Mouse (Mus musculus) heart, embryonic 16.5 days (tissue): ENCODE measurements at regions not wholly inside any gene's neighbourhood (a gene's known extent, or its start where the extent isn't known, plus 50 kb on each side); places are given as distances from the start of the nearest gene placed in this dataset.

Source experiments
- ATAC-seq: fragments of 200-750 bp; cut with Nextera tagmentation; replicated peaks from 2 replicates; pipeline ENCODE4 v1.8.0; 2017; ENCODE audit warnings: moderate number of reproducible peaks; ENCODE audit not compliant: insufficient read depth, low FRiP score; ENCODE audit errors: extremely low read depth
- H3K27ac ChIP-seq: fragments of 300-500 bp; sonication (generic); 2 replicates; pipeline ENCODE4 v1.5.1; 2014; ENCODE audit warnings: mild to moderate bottlenecking, low read length, control low read depth, moderate library complexity
- H3K27me3 ChIP-seq: fragments of 300-500 bp; sonication (generic); 2 replicates; pipeline ENCODE4 v1.6.1; 2014; ENCODE audit warnings: low read length, mixed read lengths; ENCODE audit not compliant: control insufficient read depth, insufficient read depth
- H3K36me3 ChIP-seq: fragments of 300-500 bp; sonication (generic); 2 replicates; pipeline ENCODE4 v1.6.1; 2014; ENCODE audit not compliant: control insufficient read depth, insufficient read depth
- H3K4me1 ChIP-seq: fragments of 300-500 bp; sonication (generic); 2 replicates; pipeline ENCODE4 v1.6.1; 2014; ENCODE audit warnings: low read length, mixed read lengths; ENCODE audit not compliant: control insufficient read depth, insufficient read depth
- H3K4me2 ChIP-seq: fragments of 300-500 bp; sonication (generic); 2 replicates; pipeline ENCODE4 v1.6.1; 2014; ENCODE audit warnings: low read depth, mild to moderate bottlenecking, control low read depth, low read length
- H3K4me3 ChIP-seq: fragments of 300-500 bp; sonication (generic); 2 replicates; pipeline ENCODE4 v1.5.1; 2014; ENCODE audit warnings: mild to moderate bottlenecking, control low read depth, low read length
- H3K9ac ChIP-seq: fragments of 300-500 bp; sonication (generic); 2 replicates; pipeline ENCODE4 v1.6.1; 2014; ENCODE audit warnings: low read length, control low read depth
- H3K9me3 ChIP-seq: fragments of 300-500 bp; sonication (generic); replicated peaks from 2 replicates; pipeline ENCODE4 v1.6.1; 2016; ENCODE audit warnings: low read length; ENCODE audit not compliant: control insufficient read depth
- WGBS: fragments of 180-500 bp; shearing (Covaris S2); extraction: QIAGEN DNeasy Blood & Tissue Kit; methylation state at CpG from one replicate; pipeline ENCODE4 v1.1.7; 2014; 5-methylcytosine and 5-hydroxymethylcytosine counted together

DNA sequence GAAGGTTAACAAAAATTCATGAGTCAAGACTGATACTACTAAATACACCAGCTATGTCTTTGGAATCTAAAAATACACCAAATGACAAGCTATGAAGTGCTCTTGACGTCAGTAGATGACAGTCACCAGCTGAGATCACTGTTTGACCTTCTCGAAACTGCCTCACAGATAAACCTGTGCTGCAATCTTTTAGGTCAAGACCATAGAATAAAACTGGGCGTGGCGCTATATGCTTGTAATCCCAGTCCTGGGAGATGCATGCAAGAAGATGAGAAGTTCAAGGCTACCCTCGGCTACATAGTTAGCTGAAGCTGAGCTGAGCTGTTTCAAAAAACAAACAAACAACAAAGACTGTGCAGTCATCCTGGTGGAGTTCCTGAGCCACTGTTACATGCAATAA lies 226.7 kb downstream of the Nfkbiz start:
- 65% methylated on average over 5 of the region's 5 CpGs for WGBS
- no peak for ATAC-seq
- no peak overlapping the region for H3K4me3 ChIP-seq

DNA sequence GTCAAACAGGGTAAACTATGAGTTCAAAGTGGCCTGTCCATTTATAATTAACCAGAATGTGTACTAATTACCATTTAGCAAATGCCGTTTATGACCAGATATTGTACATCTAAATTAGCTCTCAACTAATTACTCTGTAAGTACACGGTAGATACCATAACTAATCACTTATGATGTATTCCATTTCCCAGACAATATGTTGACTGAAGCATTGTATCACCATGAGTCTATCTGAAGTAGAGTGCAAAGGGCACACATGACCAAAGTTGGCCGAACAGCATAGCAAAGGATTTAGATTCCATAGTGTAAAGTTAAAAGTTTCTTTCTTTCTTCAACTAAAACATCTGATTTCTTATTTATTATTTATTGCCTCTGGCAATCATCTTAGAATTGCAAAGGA lies 227.5 kb downstream of the Nfkbiz start:
- Histone ChIP-seq H3K4me3 (no peak overlapping the region), H3K9me3 (no peaks in the 10 kb centered on the region), H3K36me3 (no peaks in the 10 kb centered on the region), H3K27me3 (no peaks in the 10 kb centered on the region), H3K4me2 (no peak overlapping the region), H3K9ac (no peak overlapping the region), H3K4me1 (0 out of 2 replicates have a peak, but pooled peaks cover 2% of the 10 kb centered on the region), H3K27ac (no peak overlapping the region)
- 75% methylated on average over 3 of the region's 3 CpGs for WGBS
- ATAC-seq, result no peak

More for the DNA sequence above, 226.7 kb downstream of the Nfkbiz start:
- Histone ChIP-seq H3K4me2 (no peak overlapping the region), H3K27ac (no peak overlapping the region), H3K36me3 (no peaks in the 10 kb centered on the region), H3K9ac (no peak overlapping the region), H3K27me3 (no peaks in the 10 kb centered on the region), H3K9me3 (no peaks in the 10 kb centered on the region), H3K4me1 (0 out of 2 replicates have a peak, but pooled peaks cover 2% of the 10 kb centered on the region)

DNA sequence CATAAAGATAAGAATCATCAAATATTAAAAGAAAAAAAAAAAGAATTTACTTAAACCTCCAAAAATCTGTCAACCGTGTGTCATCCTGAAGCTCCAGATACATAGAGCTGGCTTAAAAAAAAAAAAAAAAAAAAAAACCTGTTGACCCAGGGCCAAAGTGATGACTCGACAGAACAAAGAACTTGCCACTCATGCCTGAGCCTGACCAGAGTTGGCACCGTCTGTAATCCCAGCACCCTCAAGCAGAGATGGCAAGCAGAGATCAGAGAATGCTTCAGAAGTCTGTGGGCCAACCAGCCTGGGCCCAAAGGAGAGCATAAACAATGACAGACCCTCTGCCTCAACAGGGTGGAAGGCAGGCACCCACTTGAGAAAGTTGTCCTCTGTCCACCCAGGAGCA lies 230.3 kb downstream of the Nfkbiz start:
- Histone ChIP-seq H3K9me3 (no peaks in the 10 kb centered on the region), H3K27me3 (no peaks in the 10 kb centered on the region), H3K4me3 (no peak overlapping the region), H3K4me1 (0 out of 2 replicates have a peak, but pooled peaks cover 2% of the 10 kb centered on the region), H3K27ac (no peak overlapping the region), H3K36me3 (no peaks in the 10 kb centered on the region), H3K9ac (no peak overlapping the region), H3K4me2 (no peak overlapping the region)
- WGBS, result 76% methylated on average over 3 of the region's 3 CpGs
- ATAC-seq, result no peak

DNA sequence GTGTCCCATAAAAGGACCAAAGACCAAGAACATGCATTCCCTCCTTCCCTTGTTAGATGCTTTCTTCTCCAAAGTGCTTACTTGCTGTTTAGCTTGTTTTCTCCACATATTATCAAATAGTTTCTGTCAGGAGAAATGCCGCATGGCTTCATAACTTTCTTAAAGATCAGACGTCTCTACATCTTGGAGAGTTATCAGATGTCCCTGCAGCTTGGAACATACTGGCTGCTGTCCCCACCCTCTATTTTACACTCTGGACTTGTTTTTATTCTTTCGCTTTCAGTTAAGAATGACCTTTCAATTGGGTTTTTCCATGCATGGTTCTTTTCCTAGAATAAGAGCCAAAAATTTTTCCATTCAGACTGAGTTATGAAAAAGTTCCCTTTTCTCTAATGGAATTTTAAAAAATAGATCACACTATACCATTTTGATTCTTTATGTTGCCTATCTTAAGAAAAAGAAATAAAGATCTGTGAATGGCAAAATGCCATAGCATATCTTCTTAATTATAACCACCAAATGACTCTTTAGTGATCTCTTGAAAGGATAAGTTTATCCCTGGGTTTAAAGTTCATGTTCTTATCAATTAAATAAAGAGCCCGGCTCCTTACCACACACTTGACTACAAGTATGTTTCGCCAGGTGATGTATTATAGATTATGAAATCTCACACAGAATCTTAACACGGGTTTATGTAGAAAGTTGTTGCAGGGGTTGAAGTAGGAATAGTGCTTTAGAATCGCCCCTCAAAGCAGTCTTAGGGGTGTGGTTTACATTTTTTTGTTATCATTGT lies 232.1 kb downstream of the Nfkbiz start:
- Histone ChIP-seq H3K36me3 (no peaks in the 10 kb centered on the region), H3K9me3 (no peaks in the 10 kb centered on the region), H3K4me3 (no peak overlapping the region), H3K4me1 (0 out of 2 replicates have a peak, but pooled peaks cover 2% of the 10 kb centered on the region), H3K9ac (no peak overlapping the region), H3K27ac (no peak overlapping the region), H3K4me2 (no peak overlapping the region), H3K27me3 (no peaks in the 10 kb centered on the region)
- ATAC-seq, result no peak
- WGBS, result 72% methylated on average over 7 of the region's 7 CpGs

DNA sequence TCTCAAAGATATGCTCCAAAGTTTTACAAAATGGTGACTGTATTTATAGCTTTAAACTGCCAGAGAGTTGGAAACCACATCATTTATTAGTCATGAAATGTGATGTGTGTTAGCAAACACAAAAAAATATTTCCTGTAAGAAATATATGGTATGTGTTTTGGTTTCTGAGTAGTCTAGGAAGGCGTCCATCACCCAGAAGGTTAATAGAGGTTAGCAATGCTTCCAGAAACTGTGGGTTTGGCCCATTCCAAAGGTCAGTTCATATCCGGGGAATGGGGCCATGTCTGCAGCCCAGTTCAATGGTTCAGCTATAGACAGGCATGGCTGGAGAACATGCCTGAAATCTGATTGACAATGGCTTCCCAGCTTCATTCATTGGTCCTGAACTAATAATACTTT lies 235.1 kb downstream of the Nfkbiz start:
- Histone ChIP-seq H3K4me2 (no peak overlapping the region), H3K27me3 (no peaks in the 10 kb centered on the region), H3K36me3 (no peaks in the 10 kb centered on the region), H3K9ac (no peak overlapping the region), H3K27ac (no peak overlapping the region), H3K9me3 (no peaks in the 10 kb centered on the region), H3K4me3 (no peak overlapping the region), H3K4me1 (no peaks in the 10 kb centered on the region)
- ATAC-seq, result no peak
- 80% methylated on average over 2 of the region's 2 CpGs for WGBS

DNA sequence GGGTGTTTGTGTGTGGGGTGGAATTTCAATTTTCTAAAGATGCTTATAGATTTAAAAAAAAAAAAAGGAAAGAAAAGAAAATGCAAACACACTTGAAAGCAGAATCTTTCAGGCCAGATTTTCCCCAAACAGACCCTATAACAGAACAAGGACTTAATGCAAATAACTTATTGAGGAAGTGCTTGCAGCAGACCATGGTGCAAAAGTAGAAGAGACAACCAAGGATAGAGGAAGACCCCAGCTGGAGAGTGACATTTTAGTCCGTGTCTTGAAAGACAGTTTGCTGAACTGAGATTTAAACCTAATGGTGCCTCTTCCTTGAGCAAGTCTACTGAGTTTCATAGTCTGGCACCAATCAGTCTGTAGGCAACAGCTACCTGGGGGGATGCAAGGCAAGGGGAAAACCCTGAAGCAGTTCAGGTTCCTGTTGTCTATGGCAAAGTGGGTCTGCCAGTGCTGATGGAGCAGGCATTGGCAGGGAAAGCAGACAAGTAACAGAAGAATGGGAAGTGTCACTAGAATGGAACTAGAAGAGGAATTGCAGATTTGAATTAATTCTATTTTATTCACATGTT lies 249.2 kb downstream of the Nfkbiz start:
- 74% methylated on average over 1 of the region's 1 CpGs for WGBS
- Histone ChIP-seq H3K9ac (no peak overlapping the region), H3K4me2 (no peak overlapping the region), H3K4me3 (no peak overlapping the region), H3K27ac (no peak overlapping the region), H3K36me3 (no peaks in the 10 kb centered on the region), H3K27me3 (no peaks in the 10 kb centered on the region), H3K4me1 (no peaks in the 10 kb centered on the region), H3K9me3 (no peaks in the 10 kb centered on the region)
- ATAC-seq, result no peak

DNA sequence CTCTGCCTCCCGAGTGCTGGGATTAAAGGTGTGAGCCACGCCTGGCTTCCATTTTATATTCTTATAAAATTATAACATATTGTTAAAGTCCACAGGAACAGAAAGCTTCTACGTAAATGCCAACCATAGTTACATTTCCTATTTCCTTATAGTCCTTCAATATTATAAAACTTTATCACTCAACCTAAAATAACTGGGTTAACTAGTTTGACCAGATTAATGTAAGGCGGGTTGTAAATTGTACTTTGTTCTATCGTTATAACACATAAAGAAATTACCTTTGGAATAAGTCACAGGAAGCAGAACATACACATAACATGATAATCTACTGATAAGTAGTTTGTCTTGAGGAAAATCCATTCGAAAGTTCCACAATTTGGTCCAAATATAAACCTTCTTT lies 251.6 kb downstream of the Nfkbiz start:
- ATAC-seq, result no peak
- H3K4me1 ChIP-seq, result no peaks in the 10 kb centered on the region
- no peak overlapping the region for H3K4me2 ChIP-seq
- WGBS, result 84% methylated on average over 6 of the region's 6 CpGs
- H3K36me3 ChIP-seq, result no peaks in the 10 kb centered on the region
- no peak overlapping the region for H3K27ac ChIP-seq
- H3K9ac ChIP-seq, result no peak overlapping the region
- no peaks in the 10 kb centered on the region for H3K9me3 ChIP-seq
- no peaks in the 10 kb centered on the region for H3K27me3 ChIP-seq
- no peak overlapping the region for H3K4me3 ChIP-seq

DNA sequence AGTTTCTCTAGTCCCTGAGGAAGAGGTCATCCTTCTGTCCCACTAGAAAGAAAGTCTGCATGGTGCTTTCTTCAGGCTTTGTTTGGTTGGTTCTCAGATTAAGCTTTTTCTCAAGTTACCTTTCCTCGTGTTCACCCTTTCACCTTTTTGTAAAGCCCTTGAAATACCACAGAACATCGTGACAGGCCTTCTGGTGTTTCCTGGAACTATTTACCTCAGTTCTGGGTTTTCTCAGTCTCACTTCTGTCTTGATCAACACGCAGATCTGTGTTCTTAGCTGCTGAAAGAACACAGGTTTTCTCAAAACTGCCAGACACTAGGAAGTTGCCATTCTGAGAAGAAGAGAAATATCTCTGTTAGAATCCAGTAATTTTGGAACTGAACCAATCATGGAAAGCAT lies 255.8 kb downstream of the Nfkbiz start:
- no peaks in the 10 kb centered on the region for H3K27me3 ChIP-seq
- no peaks in the 10 kb centered on the region for H3K4me1 ChIP-seq
- H3K9me3 ChIP-seq, result no peaks in the 10 kb centered on the region
- H3K27ac ChIP-seq, result no peak overlapping the region
- H3K9ac ChIP-seq, result no peak overlapping the region
- H3K4me2 ChIP-seq, result no peak overlapping the region
- WGBS, result 18% methylated on average over 3 of the region's 3 CpGs
- no peak for ATAC-seq
- H3K4me3 ChIP-seq, result no peak overlapping the region
- no peaks in the 10 kb centered on the region for H3K36me3 ChIP-seq

DNA sequence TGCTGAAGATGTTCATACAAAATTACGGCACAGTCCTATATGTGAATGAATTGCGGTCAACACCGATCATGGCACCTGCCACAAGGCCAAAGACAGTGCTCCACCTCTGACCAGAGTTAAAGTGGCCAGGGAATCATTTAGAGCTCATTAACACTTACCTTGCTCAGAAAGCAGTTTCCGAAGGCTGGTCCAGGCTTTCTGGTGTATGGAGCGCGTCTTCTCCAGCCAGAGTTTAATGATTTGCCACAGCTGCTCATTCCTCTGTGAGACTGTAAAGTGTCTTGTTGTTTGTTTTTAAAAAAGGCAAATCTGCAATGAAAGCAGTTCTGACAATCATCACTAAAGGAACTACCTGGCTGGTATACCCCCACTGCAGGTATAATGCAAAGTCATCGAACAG lies 256.7 kb downstream of the Nfkbiz start:
- H3K27me3 ChIP-seq, result no peaks in the 10 kb centered on the region
- no peaks in the 10 kb centered on the region for H3K4me1 ChIP-seq
- ATAC-seq, result no peak
- H3K36me3 ChIP-seq, result no peaks in the 10 kb centered on the region
- 91% methylated on average over 7 of the region's 7 CpGs for WGBS
- H3K9ac ChIP-seq, result no peak overlapping the region
- no peak overlapping the region for H3K27ac ChIP-seq
- H3K4me2 ChIP-seq, result no peak overlapping the region
- H3K9me3 ChIP-seq, result no peaks in the 10 kb centered on the region
- H3K4me3 ChIP-seq, result no peak overlapping the region
